Mouse (Mus musculus) midbrain, embryonic 14.5 days (tissue): Measurements from ENCODE around the gene Tmod1. TPM values are rescaled to one million over a fixed set of nuclear protein-coding genes. Genes with fewer than 3 reads are reported as not detected.
A peak's percentile ranks its signal among the peaks of the same experiment; 100 is the strongest.

Source experiments
- ATAC-seq: fragments of 200-750 bp; cut with Nextera tagmentation; 2 replicates; pipeline ENCODE4 v1.8.0; 2017; ENCODE audit warnings: moderate number of reproducible peaks, moderate library complexity; ENCODE audit not compliant: low FRiP score, low TSS enrichment
- DNase-seq: peaks from one replicate; pipeline ENCODE4 v3.0.0-alpha.2; 2015
- H3K27ac ChIP-seq: fragments of 300-500 bp; sonication (generic); replicated peaks from 2 replicates; pipeline ENCODE4 v1.5.1; 2014; ENCODE audit warnings: mild to moderate bottlenecking, low read depth, low read length, moderate library complexity
- H3K27me3 ChIP-seq: fragments of 300-500 bp; sonication (generic); 2 replicates; pipeline ENCODE4 v1.6.1; 2014; ENCODE audit warnings: low read length, control low read depth, mixed read lengths; ENCODE audit not compliant: control insufficient read depth, insufficient read depth
- H3K36me3 ChIP-seq: fragments of 300-500 bp; sonication (generic); 2 replicates; pipeline ENCODE4 v1.6.1; 2014; ENCODE audit warnings: low read length, control low read depth; ENCODE audit not compliant: control insufficient read depth, insufficient read depth
- H3K4me1 ChIP-seq: fragments of 300-500 bp; sonication (generic); 2 replicates; pipeline ENCODE4 v1.6.1; 2014; ENCODE audit warnings: mild to moderate bottlenecking, antibody characterized with exemption, low read length, control low read depth; ENCODE audit not compliant: control insufficient read depth, insufficient read depth
- H3K4me2 ChIP-seq: fragments of 300-500 bp; sonication (generic); 2 replicates; pipeline ENCODE4 v1.6.1; 2014; ENCODE audit warnings: mild to moderate bottlenecking, low read length, moderate library complexity
- H3K4me3 ChIP-seq: fragments of 300-500 bp; sonication (generic); replicated peaks from 2 replicates; pipeline ENCODE4 v1.5.1; 2014; ENCODE audit warnings: low read depth, low read length
- H3K9ac ChIP-seq: fragments of 300-500 bp; sonication (generic); replicated peaks from 2 replicates; pipeline ENCODE4 v1.6.1; 2014; ENCODE audit warnings: mild to moderate bottlenecking, low read length, moderate library complexity
- H3K9me3 ChIP-seq: fragments of 300-500 bp; sonication (generic); 2 replicates; pipeline ENCODE4 v1.6.1; 2016; ENCODE audit warnings: low read length, control low read depth, mixed read lengths; ENCODE audit not compliant: control insufficient read depth
- WGBS: fragments of 180-500 bp; shearing (Covaris S2); extraction: QIAGEN DNeasy Blood & Tissue Kit; methylation state at CpG from one replicate; pipeline ENCODE4 v1.1.7; 2014; 5-methylcytosine and 5-hydroxymethylcytosine counted together
- polyA plus RNA-seq: library from polyadenylated mRNA; unstranded; fragments of >200 nt; fragmentation: Nextera tagmentation; extraction: Ambion mirVana; gene quantifications from 2 replicates; pipeline ENCODE4 v1.2.1, GENCODE M21; 2014

Gene Tmod1
- polyA plus RNA-seq, 1 experiment from 2014 or later: 0.76 TPM

GRCm38 (mm10) chr4:46126541-46126940, 87.8 kb downstream of the Tmod1 start:
- Histone ChIP-seq H3K27ac (no peak overlapping the region), H3K4me3 (no peak overlapping the region), H3K4me1 (no peaks in the 10 kb centered on the region), H3K36me3 (peaks cover 84% of the 10 kb centered on the region), H3K4me2 (no peak overlapping the region), H3K9me3 (no peaks in the 10 kb centered on the region), H3K9ac (no peak overlapping the region), H3K27me3 (no peaks in the 10 kb centered on the region)
- no peak for ATAC-seq
- DNase-seq: peak; percentile 91
- 54% methylated on average over 2 of the region's 2 CpGs for WGBS

DNA sequence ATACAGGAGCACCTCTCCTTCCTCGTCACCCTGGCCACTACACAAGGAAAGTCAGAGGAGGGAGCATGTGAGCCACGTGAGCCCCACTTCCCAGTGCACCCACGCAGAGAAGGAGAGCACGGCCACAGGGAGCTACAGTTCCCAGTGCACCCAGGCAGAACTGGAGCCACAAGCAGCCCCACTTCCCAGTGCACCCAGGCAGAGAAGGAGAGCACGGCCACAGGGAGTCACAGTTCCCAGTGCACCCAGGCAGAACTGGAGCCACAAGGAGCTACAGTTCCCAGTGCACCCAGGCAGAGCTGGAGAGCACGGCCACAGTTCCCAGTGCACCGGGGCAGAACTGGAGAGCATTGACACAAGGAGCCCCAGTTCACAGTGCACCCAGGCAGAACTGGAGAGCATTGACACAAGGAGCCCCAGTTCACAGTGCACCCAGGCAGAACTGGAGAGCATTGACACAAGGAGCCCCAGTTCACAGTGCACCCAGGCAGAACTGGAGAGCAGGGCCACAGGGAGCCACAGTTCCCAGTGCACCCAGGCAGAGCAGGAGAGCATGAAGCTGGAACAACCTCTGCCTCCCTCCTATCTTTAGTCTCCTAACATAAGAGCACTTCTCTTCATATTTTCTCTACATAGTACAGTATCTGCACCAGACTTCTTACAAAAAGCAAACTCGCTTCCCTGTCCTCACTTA, 90.7 kb downstream of the Tmod1 start:
- Histone ChIP-seq H3K9me3 (no peaks in the 10 kb centered on the region), H3K9ac (no peak overlapping the region), H3K4me1 (no peaks in the 10 kb centered on the region), H3K27me3 (no peaks in the 10 kb centered on the region), H3K4me2 (no peak overlapping the region), H3K4me3 (no peak overlapping the region), H3K27ac (no peak overlapping the region), H3K36me3 (peaks cover 82% of the 10 kb centered on the region)
- WGBS: 76% methylated on average over 8 of the region's 8 CpGs
- no peak for DNase-seq
- no peak for ATAC-seq

DNA sequence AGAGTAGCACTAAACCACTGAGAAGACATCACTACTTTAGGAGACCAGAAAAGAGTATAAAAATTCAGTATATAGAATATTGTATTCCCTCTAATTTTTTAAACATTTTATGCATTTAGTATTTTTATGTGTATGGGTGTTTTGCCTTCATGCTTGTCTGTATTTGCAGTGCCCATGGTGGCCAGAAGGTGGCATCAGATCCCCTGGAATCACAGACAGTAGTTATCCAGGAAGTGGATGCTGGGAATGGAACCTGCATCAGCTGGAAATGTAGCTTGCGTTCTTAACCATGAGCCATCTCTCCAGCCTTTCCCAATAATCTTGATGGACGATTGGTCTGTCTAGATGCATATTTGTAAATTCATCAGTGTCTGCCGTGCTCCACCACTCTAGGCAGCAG, 91.5 kb downstream of the Tmod1 start:
- DNase-seq (peak; percentile 76), ATAC-seq (no peak)
- WGBS: 71% methylated on average over 3 of the region's 3 CpGs
- Histone ChIP-seq H3K9ac (no peak overlapping the region), H3K4me2 (no peak overlapping the region), H3K27ac (no peak overlapping the region), H3K27me3 (no peaks in the 10 kb centered on the region), H3K4me3 (no peak overlapping the region), H3K4me1 (no peaks in the 10 kb centered on the region), H3K9me3 (no peaks in the 10 kb centered on the region), H3K36me3 (peaks cover 81% of the 10 kb centered on the region)

GRCm38 (mm10) chr4:46131791-46132190, 93.1 kb downstream of the Tmod1 start:
- Histone ChIP-seq H3K4me3 (no peak overlapping the region), H3K4me2 (no peak overlapping the region), H3K36me3 (peaks cover 72% of the 10 kb centered on the region), H3K27ac (no peak overlapping the region), H3K4me1 (no peaks in the 10 kb centered on the region), H3K9me3 (no peaks in the 10 kb centered on the region), H3K27me3 (no peaks in the 10 kb centered on the region), H3K9ac (no peak overlapping the region)
- 87% methylated on average over 6 of the region's 6 CpGs for WGBS
- ATAC-seq (no peak), DNase-seq (no peak)

DNA sequence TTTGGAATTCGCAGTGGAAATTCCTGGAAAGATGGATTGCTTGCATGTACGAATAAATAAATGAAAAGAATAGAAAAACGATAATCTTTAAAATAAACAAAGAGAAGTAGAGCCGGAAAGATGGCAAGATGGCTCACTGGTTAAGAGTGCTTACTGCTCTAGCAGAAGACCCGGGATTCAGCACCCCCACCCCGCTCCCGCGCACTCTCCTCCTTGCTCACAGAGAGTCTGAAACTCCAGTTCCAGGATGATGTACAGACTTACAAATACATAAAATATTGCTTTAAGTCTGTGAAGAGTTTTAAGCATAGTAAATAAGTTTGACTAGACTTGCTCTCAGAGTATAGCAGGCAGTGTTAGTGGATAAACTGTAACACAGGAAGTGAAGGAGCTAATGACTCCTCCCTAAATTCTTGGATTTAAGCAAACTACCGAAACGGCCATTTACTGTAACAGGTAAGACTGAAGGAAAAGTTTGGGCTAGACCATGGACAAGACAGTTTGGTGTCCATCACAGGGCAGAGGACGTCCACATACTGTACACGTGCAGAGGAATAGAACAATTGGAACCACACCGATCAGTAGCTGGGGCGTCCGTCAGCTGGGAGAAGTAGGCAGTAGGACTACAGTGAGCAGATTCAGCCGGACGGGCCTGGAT, 99.0 kb downstream of the Tmod1 start:
- Histone ChIP-seq H3K9me3 (no peaks in the 10 kb centered on the region), H3K27me3 (no peaks in the 10 kb centered on the region), H3K9ac (peak overlapping the region; percentile 88), H3K27ac (peak overlapping the region; percentile 96), H3K4me2 (peak overlapping the region; percentile 76), H3K4me1 (peaks cover 16% of the 10 kb centered on the region), H3K36me3 (peaks cover 25% of the 10 kb centered on the region), H3K4me3 (peak overlapping the region; percentile 84)
- DNase-seq (peak; percentile 34), ATAC-seq (peak; percentile 73)
- WGBS: 8% methylated on average over 17 of the region's 17 CpGs

- Histone ChIP-seq H3K36me3 (peaks cover 17% of the 10 kb centered on the region), H3K4me1 (peaks cover 16% of the 10 kb centered on the region), H3K27ac (peak within 1 kb of the TSS; percentile 96), H3K9ac (peak within 1 kb of the TSS; percentile 88), H3K27me3 (no peaks in the 10 kb centered on the region), H3K9me3 (no peaks in the 10 kb centered on the region), H3K4me2 (peak within 1 kb of the TSS; percentile 76), H3K4me3 (peak within 1 kb of the TSS; percentile 84)
- ATAC-seq (peak; percentile 90), DNase-seq (peak; percentile 97)
- under 1% methylated on average over 85 of the region's 90 CpGs for WGBS
These were observed 99.8 kb downstream of the Tmod1 start, which contains the start of the genes Ncbp1 and Tstd2 for GRCm38 (mm10) chr4:46138287-46139222. TSS of gene Ncbp1 (plus strand) at chr4:46138613. TSS of gene Tstd2 (minus strand) at chr4:46138694.

DNA sequence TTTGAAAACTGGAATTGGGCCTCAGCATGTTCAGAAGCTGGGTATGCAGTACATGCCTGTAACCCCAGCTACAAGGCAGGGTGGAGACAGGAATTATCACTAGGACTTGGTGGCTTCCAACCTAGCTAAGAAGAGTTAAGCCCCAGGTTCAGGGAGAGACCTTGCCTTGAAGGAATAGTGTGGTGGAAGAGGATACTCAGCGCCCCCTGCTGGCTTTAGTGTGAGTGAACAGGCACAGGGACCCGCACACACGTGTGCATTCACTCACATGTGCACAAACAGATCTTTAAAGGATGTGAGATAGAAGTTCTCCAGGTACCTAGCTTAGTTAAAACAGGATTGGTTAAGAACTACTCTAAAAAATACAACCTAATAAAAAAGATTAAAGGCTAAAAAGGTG, 105.6 kb downstream of the Tmod1 start:
- ATAC-seq (no peak), DNase-seq (peak; percentile 7)
- no peaks in the 10 kb centered on the region for H3K9me3 ChIP-seq
- no peak overlapping the region for H3K9ac ChIP-seq
- H3K27me3 ChIP-seq: no peaks in the 10 kb centered on the region
- H3K4me3 ChIP-seq: no peak overlapping the region
- H3K4me2 ChIP-seq: no peak overlapping the region
- WGBS: 73% methylated on average over 3 of the region's 3 CpGs
- peaks cover 9% of the 10 kb centered on the region for H3K4me1 ChIP-seq
- H3K36me3 ChIP-seq: peaks cover 27% of the 10 kb centered on the region
- no peak overlapping the region for H3K27ac ChIP-seq

GRCm38 (mm10) chr4:46146881-46147280, 108.1 kb downstream of the Tmod1 start:
- WGBS: 97% methylated on average over 1 of the region's 1 CpGs
- H3K27me3 ChIP-seq: no peaks in the 10 kb centered on the region
- no peak overlapping the region for H3K4me2 ChIP-seq
- no peak for DNase-seq
- H3K9me3 ChIP-seq: no peaks in the 10 kb centered on the region
- no peak overlapping the region for H3K9ac ChIP-seq
- peaks cover 51% of the 10 kb centered on the region for H3K36me3 ChIP-seq
- ATAC-seq: no peak
- no peaks in the 10 kb centered on the region for H3K4me1 ChIP-seq
- H3K4me3 ChIP-seq: no peak overlapping the region
- H3K27ac ChIP-seq: no peak overlapping the region
